Mouse (Mus musculus) CH12.LX (cell line): ENCODE measurements around the gene Zfp825. TPM values are rescaled to one million over a fixed set of nuclear protein-coding genes. Genes with fewer than 3 reads are reported as not detected.
"Not testable (repeated sequence)": the region's sequence is repeated elsewhere in the genome, so short reads cannot be mapped to it uniquely, and the experiment has no call there.

Source experiments
- DNase-seq: peaks from one replicate; pipeline ENCODE4 v3.0.0-alpha.2; 2013; ENCODE audit errors: extremely low read depth
- H3K27ac ChIP-seq: 2 replicates; pipeline ENCODE4 v1.5.1; 2012; ENCODE audit warnings: low read depth, mild to moderate bottlenecking, control low read depth, moderate library complexity; ENCODE audit not compliant: insufficient read depth
- H3K27me3 ChIP-seq: replicated peaks from 2 replicates; pipeline ENCODE3; 2012; ENCODE audit warnings: inconsistent platforms
- H3K36me3 ChIP-seq, 2 experiments: replicated peaks in 1 of 2; 2 replicates each; pipeline versions ENCODE3 to v1.6.1; 2012; ENCODE audit warnings: inconsistent platforms in 1 of 2, low read length in 1 of 2, mild to moderate bottlenecking in 1 of 2, mixed read lengths in 1 of 2, moderate library complexity in 1 of 2; ENCODE audit not compliant: control insufficient read depth in 1 of 2, insufficient read depth in 1 of 2
- H3K4me1 ChIP-seq, 2 experiments: 2 replicates each; pipeline ENCODE4 v1.6.1; 2012; ENCODE audit warnings: inconsistent platforms in 1 of 2, moderate library complexity in 1 of 2; ENCODE audit not compliant: insufficient read depth in 2 of 2, control insufficient read depth in 1 of 2
- H3K4me2 ChIP-seq: 2 replicates; pipeline ENCODE4 v1.6.1; 2012; ENCODE audit warnings: low read depth, mild to moderate bottlenecking, control low read depth; ENCODE audit not compliant: poor library complexity, insufficient read depth, severe bottlenecking
- H3K4me3 ChIP-seq, 3 experiments: fragments of 150-350 bp in 1 of 3; sonication (generic) in 1 of 3; replicated peaks in 1 of 3; 2 replicates each; pipeline versions ENCODE3 to v1.5.1; 2011 to 2012; ENCODE audit warnings: low read depth in 2 of 3, low read length in 2 of 3, mild to moderate bottlenecking in 2 of 3, moderate library complexity in 2 of 3, control low read depth in 1 of 3, improper control_type of control experiment in 1 of 3, inconsistent platforms in 1 of 3, mixed read lengths in 1 of 3; ENCODE audit not compliant: poor library complexity in 1 of 3
- H3K79me2 ChIP-seq: replicated peaks from 2 replicates; pipeline ENCODE4 v1.6.1; 2012; ENCODE audit warnings: mild to moderate bottlenecking, moderate library complexity; ENCODE audit not compliant: control insufficient read depth, poor library complexity, insufficient read depth, severe bottlenecking; ENCODE audit errors: extremely low read depth
- H3K9ac ChIP-seq: 2 replicates; pipeline ENCODE4 v1.6.1; 2012; ENCODE audit warnings: low read depth, mild to moderate bottlenecking, control low read depth, moderate library complexity; ENCODE audit not compliant: insufficient read depth
- H3K9me3 ChIP-seq: replicated peaks from 2 replicates; pipeline ENCODE3; 2012; ENCODE audit warnings: low read length, inconsistent platforms, mixed read lengths
- BHLHE40 ChIP-seq: IDR thresholded peaks from 2 replicates; pipeline ENCODE4 v1.6.1; 2011; ENCODE audit warnings: mild to moderate bottlenecking, low read depth, low read length, improper control_type of control experiment
- CHD1 ChIP-seq: IDR thresholded peaks from 2 replicates; pipeline ENCODE4 v1.6.1; 2012; ENCODE audit warnings: low read depth, low read length, improper control_type of control experiment, inconsistent platforms
- E2F4 ChIP-seq: IDR thresholded peaks from 2 replicates; pipeline ENCODE4 v1.6.1; 2011; ENCODE audit warnings: low read depth, low read length, improper control_type of control experiment; ENCODE audit not compliant: insufficient replicate concordance
- ELF1 ChIP-seq: IDR thresholded peaks from 2 replicates; pipeline ENCODE4 v1.6.1; 2014; ENCODE audit warnings: low read depth, mild to moderate bottlenecking, inconsistent platforms, low read length, improper control_type of control experiment
- EP300 ChIP-seq: IDR thresholded peaks from 2 replicates; pipeline ENCODE4 v1.6.1; 2011; ENCODE audit warnings: low read length, improper control_type of control experiment
- ETS1 ChIP-seq: conservative IDR thresholded peaks from 2 replicates; pipeline ENCODE4 v1.6.1; 2012; ENCODE audit warnings: low read depth, mild to moderate bottlenecking, inconsistent platforms, low read length, improper control_type of control experiment, moderate library complexity
- GABPA ChIP-seq: IDR thresholded peaks from 2 replicates; pipeline ENCODE4 v1.6.1; 2012; ENCODE audit warnings: low read depth, low read length, improper control_type of control experiment, inconsistent platforms; ENCODE audit not compliant: insufficient replicate concordance
- HCFC1 ChIP-seq: IDR thresholded peaks from 2 replicates; pipeline ENCODE4 v1.6.1; 2012; ENCODE audit warnings: low read depth, mild to moderate bottlenecking, inconsistent platforms, low read length, improper control_type of control experiment
- IRF4 ChIP-seq: IDR thresholded peaks from 2 replicates; pipeline ENCODE4 v1.6.1; 2014; ENCODE audit warnings: low read depth, mild to moderate bottlenecking, inconsistent platforms, low read length, improper control_type of control experiment
- JUN ChIP-seq: IDR thresholded peaks from 2 replicates; pipeline ENCODE4 v1.6.1; 2011; ENCODE audit warnings: low read depth, mild to moderate bottlenecking, low read length, improper control_type of control experiment, moderate library complexity; ENCODE audit not compliant: insufficient read depth
- JUND ChIP-seq: conservative IDR thresholded peaks from 2 replicates; pipeline ENCODE4 v1.6.1; 2011; ENCODE audit warnings: low read depth, low read length, improper control_type of control experiment
- KAT2A ChIP-seq: IDR thresholded peaks from 2 replicates; pipeline ENCODE4 v1.6.1; 2012; ENCODE audit warnings: low read length, improper control_type of control experiment, inconsistent platforms; ENCODE audit not compliant: insufficient replicate concordance
- MAFK ChIP-seq: IDR thresholded peaks from 2 replicates; pipeline ENCODE4 v1.6.1; 2011; ENCODE audit warnings: low read length, improper control_type of control experiment; ENCODE audit not compliant: insufficient replicate concordance
- MAX ChIP-seq: IDR thresholded peaks from 2 replicates; pipeline ENCODE4 v1.6.1; 2011; ENCODE audit warnings: low read length, improper control_type of control experiment
- MAZ ChIP-seq: IDR thresholded peaks from 2 replicates; pipeline ENCODE4 v1.6.1; 2012; ENCODE audit warnings: low read depth, mild to moderate bottlenecking, inconsistent platforms, low read length, improper control_type of control experiment, moderate library complexity
- MXI1 ChIP-seq: IDR thresholded peaks from 2 replicates; pipeline ENCODE4 v1.6.1; 2011; ENCODE audit warnings: mild to moderate bottlenecking, low read depth, low read length, improper control_type of control experiment
- MYC ChIP-seq: IDR thresholded peaks from 2 replicates; pipeline ENCODE4 v1.6.1; 2011; ENCODE audit warnings: low read depth, mild to moderate bottlenecking, improper control_type of control experiment, low read length
- NELFE ChIP-seq: IDR thresholded peaks from 2 replicates; pipeline ENCODE4 v1.6.1; 2011; ENCODE audit warnings: low read depth, low read length, improper control_type of control experiment
- NRF1 ChIP-seq: IDR thresholded peaks from 2 replicates; pipeline ENCODE4 v1.6.1; 2014; ENCODE audit warnings: low read depth, mild to moderate bottlenecking, inconsistent platforms, low read length, improper control_type of control experiment, moderate library complexity
- PAX5 ChIP-seq: IDR thresholded peaks from 2 replicates; pipeline ENCODE4 v1.6.1; 2012; ENCODE audit warnings: low read length, inconsistent platforms, mixed read lengths
- POLR2A ChIP-seq: IDR thresholded peaks from 2 replicates; pipeline ENCODE4 v1.6.1; 2011; ENCODE audit warnings: low read depth, mild to moderate bottlenecking, improper control_type of control experiment, low read length
- POLR2AphosphoS2 ChIP-seq: IDR thresholded peaks from 2 replicates; pipeline ENCODE4 v1.6.1; 2011; ENCODE audit warnings: low read depth, low read length, improper control_type of control experiment
- RAD21 ChIP-seq: IDR thresholded peaks from 2 replicates; pipeline ENCODE4 v1.6.1; 2011; ENCODE audit warnings: low read depth, mild to moderate bottlenecking, low read length, improper control_type of control experiment, moderate library complexity
- RCOR1 ChIP-seq: conservative IDR thresholded peaks from 2 replicates; pipeline ENCODE4 v1.6.1; 2012; ENCODE audit warnings: low read depth, mild to moderate bottlenecking, inconsistent platforms, low read length, improper control_type of control experiment
- SIN3A ChIP-seq: IDR thresholded peaks from 2 replicates; pipeline ENCODE4 v1.6.1; 2012; ENCODE audit warnings: low read length, improper control_type of control experiment, inconsistent platforms
- SMC3 ChIP-seq: IDR thresholded peaks from 2 replicates; pipeline ENCODE4 v1.6.1; 2011; ENCODE audit warnings: low read depth, low read length, improper control_type of control experiment
- TBP ChIP-seq: conservative IDR thresholded peaks from 2 replicates; pipeline ENCODE4 v1.6.1; 2011; ENCODE audit warnings: low read depth, low read length, improper control_type of control experiment
- TCF12 ChIP-seq: IDR thresholded peaks from 2 replicates; pipeline ENCODE4 v1.6.1; 2014; ENCODE audit warnings: low read depth, mild to moderate bottlenecking, inconsistent platforms, low read length, improper control_type of control experiment
- UBTF ChIP-seq: IDR thresholded peaks from 2 replicates; pipeline ENCODE4 v1.6.1; 2012; ENCODE audit warnings: low read depth, mild to moderate bottlenecking, inconsistent platforms, low read length, improper control_type of control experiment, moderate library complexity
- USF1 ChIP-seq: IDR thresholded peaks from 2 replicates; pipeline ENCODE4 v1.6.1; 2014; ENCODE audit warnings: low read depth, mild to moderate bottlenecking, inconsistent platforms, low read length, improper control_type of control experiment
- USF2 ChIP-seq: conservative IDR thresholded peaks from 2 replicates; pipeline ENCODE4 v1.6.1; 2011; ENCODE audit warnings: low read depth, low read length, improper control_type of control experiment
- ZC3H11A ChIP-seq: IDR thresholded peaks from 2 replicates; pipeline ENCODE4 v1.6.1; 2012; ENCODE audit warnings: low read depth, mild to moderate bottlenecking, inconsistent platforms, low read length, improper control_type of control experiment
- ZKSCAN1 ChIP-seq: IDR thresholded peaks from 2 replicates; pipeline ENCODE4 v1.6.1; 2012; ENCODE audit warnings: low read depth, inconsistent platforms, low read length, improper control_type of control experiment, borderline replicate concordance
- ZMIZ1 ChIP-seq: IDR thresholded peaks from 2 replicates; pipeline ENCODE4 v1.6.1; 2012; ENCODE audit warnings: low read depth, mild to moderate bottlenecking, inconsistent platforms, low read length, improper control_type of control experiment
- ZNF384 ChIP-seq: IDR thresholded peaks from 2 replicates; pipeline ENCODE4 v1.6.1; 2012; ENCODE audit warnings: low read depth, low read length, improper control_type of control experiment, inconsistent platforms
- dilution Hi-C: fragments of 300-500 bp; cut with MboI; formaldehyde crosslinking; loops from 2 replicates; pipeline ENCODE4 v1.14.3; 2020; ENCODE audit warnings: low sequenced_read_pairs; ENCODE audit not compliant: extremely low pct_unique_long_range_greater_than_20kb, extremely low pct_ligation_motif_present
- in situ Hi-C: fragments of 300-500 bp; cut with MboI; formaldehyde crosslinking; loops from 3 replicates; pipeline ENCODE4 v1.14.3; 2019; ENCODE audit warnings: low sequenced_read_pairs, low pct_ligation_motif_present, low pct_unique_long_range_greater_than_20kb, mixed read lengths
- polyA plus RNA-seq: library from polyadenylated mRNA; unstranded; fragments of >175 nt; gene quantifications from 2 replicates; pipeline ENCODE4 v1.2.1, GENCODE M21; 2012; ENCODE audit warnings: low read depth; ENCODE audit not compliant: insufficient read length
- total RNA-seq, 2 experiments: library from RNA; depleted of rRNA; stranded (reverse); fragments of 300-350 nt in 1 of 2; fragments of >200 nt in 1 of 2; gene quantifications; 2 replicates each; pipeline ENCODE4 v1.2.3; 2012 to 2014

Gene Zfp825
- total RNA-seq (2012; rRNA removed), result 7.4 and 9.0 TPM in 2 replicates
- 22.5 and 30.6 TPM in 2 replicates for total RNA-seq (2014; rRNA removed)
- polyA plus RNA-seq, result 10.3 and 10.9 TPM in 2 replicates

- dilution Hi-C loops (no loop called here), in situ Hi-C loops (no loop called here)
These were observed at the start of gene Zfp825 for GRCm38 (mm10) chr13:74493911-74494679. TSS of gene Zfp825 (minus strand) at chr13:74493992.

GRCm38 (mm10) chr13:74535418-74535817 lies 41.6 kb upstream of the Zfp825 start:
- H3K27ac ChIP-seq, H3K36me3 ChIP-seq, in situ Hi-C loops, H3K9ac ChIP-seq, H3K27me3 ChIP-seq, DNase-seq, H3K4me3 ChIP-seq, dilution Hi-C loops, H3K9me3 ChIP-seq, H3K79me2 ChIP-seq, H3K4me1 ChIP-seq: not testable (repeated sequence)
- 0 out of 2 replicates have a peak overlapping the region, but pooled peaks have one; percentile 17 for H3K4me2 ChIP-seq

More at GRCm38 (mm10) chr13:74493911-74494679, at the start of gene Zfp825:
- DNase-seq, result peak; percentile 89
- Histone ChIP-seq H3K27ac (peak within 1 kb of the TSS; percentile 85), H3K36me3 (no peaks in the 10 kb centered on the region), H3K79me2 (0 out of 2 replicates have a peak, but pooled peaks cover 11% of the 10 kb centered on the region), H3K4me3 (peak within 1 kb of the TSS; percentile 70 to 81 (median 74)), H3K9me3 (no peaks in the 10 kb centered on the region), H3K9ac (peak within 1 kb of the TSS; percentile 80), H3K4me1 (peaks cover 7 to 9% of the 10 kb centered on the region in 2 experiments), H3K27me3 (no peaks in the 10 kb centered on the region), H3K4me2 (peak within 1 kb of the TSS; percentile 93)
- TF ChIP-seq SIN3A, result no peak; the same call in 1 of the 2 replicates
- no peak for TF ChIP-seq UBTF
- TF ChIP-seq CHD1, result no peak
- TF ChIP-seq BHLHE40, result no peak
- no peak for TF ChIP-seq MAFK
- TF ChIP-seq EP300, result no peak
- TF ChIP-seq IRF4, result peak; percentile 31; the same call in 1 of the 2 replicates
- TF ChIP-seq E2F4, result no peak
- TF ChIP-seq USF1, result no peak
- TF ChIP-seq MAZ, result no peak
- no peak for TF ChIP-seq JUND
- no peak for TF ChIP-seq ZNF384
- no peak for TF ChIP-seq NRF1
- TF ChIP-seq POLR2A, result peak; percentile 92
- no peak for TF ChIP-seq ZKSCAN1
- peak; percentile 49; the same call in 1 of the 2 replicates for TF ChIP-seq TCF12
- peak; percentile 71; the same call in 1 of the 2 replicates for TF ChIP-seq POLR2AphosphoS2
- no peak for TF ChIP-seq MXI1
- 0 out of 2 replicates have a peak, but pooled peaks have one; percentile 40 for TF ChIP-seq MAX
- peak; percentile 85 for TF ChIP-seq NELFE
- peak; percentile 53; the same call in 1 of the 2 replicates for TF ChIP-seq ZMIZ1
- no peak for TF ChIP-seq RAD21
- peak; percentile 95 for TF ChIP-seq TBP
- TF ChIP-seq HCFC1, result peak; percentile 70
- no peak for TF ChIP-seq ETS1
- TF ChIP-seq SMC3, result no peak
- TF ChIP-seq ELF1, result peak; percentile 88
- TF ChIP-seq MYC, result no peak
- TF ChIP-seq GABPA, result no peak
- TF ChIP-seq PAX5, result no peak
- no peak for TF ChIP-seq USF2
- TF ChIP-seq KAT2A, result 0 out of 2 replicates have a peak, but pooled peaks have one; percentile 29
- TF ChIP-seq RCOR1, result no peak
- TF ChIP-seq JUN, result no peak
- no peak for TF ChIP-seq ZC3H11A
